11 mouse cellular contexts compared by ENCODE assay signal in the genomic region with DNA sequence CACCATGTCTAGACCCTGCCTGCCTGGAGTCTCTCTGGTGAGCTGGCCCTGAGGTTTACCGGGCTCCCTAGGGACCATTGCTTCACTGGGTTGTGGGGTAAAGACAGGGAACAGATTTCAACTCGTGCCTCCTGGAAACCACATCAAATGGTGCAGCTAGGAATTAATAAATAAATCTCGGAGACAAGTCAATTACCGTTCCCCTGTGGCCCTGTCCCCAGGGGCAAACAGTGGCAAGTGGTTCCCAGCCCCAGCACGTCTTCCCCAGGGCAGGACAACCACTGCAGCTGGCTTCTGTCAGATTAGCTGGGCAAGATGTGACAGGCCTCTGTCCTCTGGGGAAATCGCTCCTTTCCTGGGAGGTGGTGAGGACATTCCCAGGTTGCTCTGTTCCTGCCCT. TPM values are rescaled to one million over a fixed set of nuclear protein-coding genes. Genes with fewer than 3 reads are reported as not detected.
A peak's percentile ranks its signal among the peaks of the same experiment; 100 is the strongest.
DNase-seq lines count a peak whose midpoint lies in the region; ATAC-seq lines count a peak whose summit lies in the region.
"Had no signal": no experiment of that assay in that cellular context is flagged by ENCODE, and none has a peak within 500 bp of the region (broad histone marks: within the 10 kb centered on the region; RNA-seq: fewer than 3 reads in every experiment).

No protein-coding gene starts in this region.

- H3K27ac ChIP-seq in limb, embryonic 11.5 days (replicated peaks; ENCODE audit: low read depth, low read length), result no peak overlapping the region; the same call in none of the 2 replicates
- no peak overlapping the region for H3K27ac ChIP-seq in forebrain, embryonic 11.5 days (ENCODE audit: low read depth, low read length)
- H3K27ac ChIP-seq: left cerebral cortex, adult 2 months had no signal

- no peaks in the 10 kb centered on the region for H3K9me3 ChIP-seq in limb, embryonic 11.5 days (ENCODE audit: control insufficient read depth, low read length)
- no peaks in the 10 kb centered on the region for H3K9me3 ChIP-seq in forebrain, embryonic 11.5 days (ENCODE audit: control insufficient read depth, low read length)

- H3K9ac ChIP-seq in limb, embryonic 11.5 days (ENCODE audit: low read length), result 0 out of 2 replicates have a peak overlapping the region, but pooled peaks have one; percentile 30
- no peak overlapping the region for H3K9ac ChIP-seq in forebrain, embryonic 11.5 days (ENCODE audit: low read length)

- peaks cover 33% of the 10 kb centered on the region for H3K4me1 ChIP-seq in limb, embryonic 11.5 days (ENCODE audit: control insufficient read depth, insufficient read depth, low read length)
- H3K4me1 ChIP-seq in forebrain, embryonic 11.5 days (replicated peaks; ENCODE audit: control insufficient read depth, insufficient read depth, low read length), result no peaks in the 10 kb centered on the region

- peak; percentile 94 for DNase-seq in heart, adult 11 months
- no peak for DNase-seq in heart, postnatal 36 days
- peak; percentile 54 for DNase-seq in urinary bladder, postnatal 14 days (ENCODE audit: low spot score)
- no peak for DNase-seq in urinary bladder, postnatal 10 days (ENCODE audit: low spot score)
- peak; percentile 43 for DNase-seq in limb, embryonic 11.5 days (ENCODE audit: low spot score)
- DNase-seq in thymus, adult 18-20 months, result no peak
- DNase-seq in ovary, postnatal 10 days (ENCODE audit: low spot score), result no peak
- no peak for DNase-seq in forebrain, embryonic 11.5 days (ENCODE audit: low spot score)
- DNase-seq: kidney, postnatal 4 days had no signal

- no peak for ATAC-seq in limb, embryonic 11.5 days (ENCODE audit: insufficient number of reproducible peaks, low FRiP score, low TSS enrichment, low read depth)
- ATAC-seq in forebrain, embryonic 11.5 days (replicated peaks; ENCODE audit: low FRiP score), result no peak

- H3K36me3 ChIP-seq in limb, embryonic 11.5 days (ENCODE audit: control insufficient read depth, insufficient read depth, low read length), result no peaks in the 10 kb centered on the region
- H3K36me3 ChIP-seq in forebrain, embryonic 11.5 days (ENCODE audit: control insufficient read depth, insufficient read depth, low read length), result no peaks in the 10 kb centered on the region

- no peak overlapping the region for H3K4me3 ChIP-seq in limb, embryonic 11.5 days (ENCODE audit: low read depth, low read length)
- no peak overlapping the region for H3K4me3 ChIP-seq in forebrain, embryonic 11.5 days (ENCODE audit: low read depth, low read length)
- H3K4me3 ChIP-seq: left cerebral cortex, adult 2 months had no signal

- no peak overlapping the region for H3K4me2 ChIP-seq in limb, embryonic 11.5 days (ENCODE audit: low read depth, severe bottlenecking)
- no peak overlapping the region for H3K4me2 ChIP-seq in forebrain, embryonic 11.5 days (ENCODE audit: low read depth, low read length, severe bottlenecking)

- intact Hi-C loops in heart, postnatal 36 days (cut with DNase I), result loop anchor here (1.0 kb wide), 1 partner anchor 211 kb away; no protein-coding TSS in a partner anchor

- 14% methylated on average over 6 of the region's 6 CpGs for WGBS in limb, embryonic 11.5 days
- 66% methylated on average over 6 of the region's 6 CpGs for WGBS in forebrain, embryonic 11.5 days

- no peaks in the 10 kb centered on the region for H3K27me3 ChIP-seq in limb, embryonic 11.5 days (ENCODE audit: control insufficient read depth, insufficient read depth, low read length)
- no peaks in the 10 kb centered on the region for H3K27me3 ChIP-seq in forebrain, embryonic 11.5 days (ENCODE audit: control insufficient read depth, insufficient read depth, low read length)

RNA-seq across cellular contexts. Expression of a gene that starts 54.3 kb away (rescaled TPM):
- total RNA-seq in heart, postnatal 36 days (2021), result under 1 TPM; 0.27 to 0.53 TPM
- polyA plus RNA-seq in limb, embryonic 11.5 days (2014; fragmentation: Nextera tagmentation; extraction: Ambion mirVana), result 0.43 and 0.91 TPM in 2 replicates
- not detected in 2 replicates for polyA plus RNA-seq in forebrain, embryonic 11.5 days (2014; fragmentation: Nextera tagmentation; extraction: Ambion mirVana)
- total RNA-seq: left cerebral cortex, adult 2 months had no signal
- polyA plus RNA-seq: neural tube, embryonic 11.5 days had no signal

Comparison
In these comparisons a context has a peak if more than half of its experiments do, and no peak if none do; other contexts are left out.
1. DNase-seq: peak in heart, adult 11 months (single experiment), urinary bladder, postnatal 14 days (single experiment) and limb, embryonic 11.5 days (single experiment); none in heart, postnatal 36 days (0 of 2), urinary bladder, postnatal 10 days (single experiment), thymus, adult 18-20 months (0 of 2), ovary, postnatal 10 days (single experiment) and forebrain, embryonic 11.5 days (single experiment).